Mouse (Mus musculus): ENCODE measurements around the gene Ndufb8. TPM values are rescaled to one million over a fixed set of nuclear protein-coding genes. Genes with fewer than 3 reads are reported as not detected.

Gene Ndufb8
- polyA plus RNA-seq, 1 experiment from 2014 or later: 616 TPM

- Histone ChIP-seq H3K4me3 (ENCODE audit: low read depth, low read length) (no peak overlapping the region), H3K9me3 (replicated peaks; ENCODE audit: control insufficient read depth, low read length) (0 out of 2 replicates have a peak, but pooled peaks cover 3% of the 10 kb centered on the region), H3K36me3 (ENCODE audit: control insufficient read depth, insufficient read depth, low read length) (peaks cover 16% of the 10 kb centered on the region), H3K27me3 (replicated peaks; ENCODE audit: control insufficient read depth, insufficient read depth, low read length) (peaks cover 20% of the 10 kb centered on the region), H3K9ac (ENCODE audit: low read length) (no peak overlapping the region), H3K4me2 (ENCODE audit: low read length) (peak overlapping the region; percentile 48; the same call in 1 of the 2 replicates), H3K4me1 (ENCODE audit: control insufficient read depth, insufficient read depth, low read length) (peaks cover 3% of the 10 kb centered on the region; the same call in 1 of the 2 replicates), H3K27ac (ENCODE audit: low read depth, low read length) (no peak overlapping the region)
- WGBS: 2% methylated on average over 13 of the region's 13 CpGs
- ATAC-seq (peak; percentile 52; the same call in 1 of the 2 replicates), DNase-seq (ENCODE audit: low spot score) (peak; percentile 91)
Measured at GRCm38 (mm10) chr19:44544775-44545174, 10.5 kb downstream of the Ndufb8 start.

GRCm38 (mm10) chr19:44544372-44544771, 10.9 kb downstream of the Ndufb8 start:
- H3K4me1 ChIP-seq (ENCODE audit: control insufficient read depth, insufficient read depth, low read length): peaks cover 3% of the 10 kb centered on the region; the same call in 1 of the 2 replicates
- WGBS: 52% methylated on average over 10 of the region's 10 CpGs
- no peak overlapping the region for H3K9ac ChIP-seq (ENCODE audit: low read length)
- peaks cover 12% of the 10 kb centered on the region for H3K36me3 ChIP-seq (ENCODE audit: control insufficient read depth, insufficient read depth, low read length)
- no peak overlapping the region for H3K4me2 ChIP-seq (ENCODE audit: low read length)
- H3K4me3 ChIP-seq (ENCODE audit: low read depth, low read length): no peak overlapping the region
- H3K9me3 ChIP-seq (replicated peaks; ENCODE audit: control insufficient read depth, low read length): 0 out of 2 replicates have a peak, but pooled peaks cover 3% of the 10 kb centered on the region
- ATAC-seq (no peak), DNase-seq (ENCODE audit: low spot score) (no peak)
- peaks cover 20% of the 10 kb centered on the region for H3K27me3 ChIP-seq (replicated peaks; ENCODE audit: control insufficient read depth, insufficient read depth, low read length)
- H3K27ac ChIP-seq (ENCODE audit: low read depth, low read length): no peak overlapping the region

GRCm38 (mm10) chr19:44542694-44543178, 12.5 kb downstream of the Ndufb8 start:
- DNase-seq (ENCODE audit: low spot score) (no peak), ATAC-seq (no peak)
- H3K4me2 ChIP-seq (ENCODE audit: low read length): no peak overlapping the region
- H3K9me3 ChIP-seq (replicated peaks; ENCODE audit: control insufficient read depth, low read length): 0 out of 2 replicates have a peak, but pooled peaks cover 3% of the 10 kb centered on the region
- WGBS: 89% methylated on average over 8 of the region's 8 CpGs
- H3K4me3 ChIP-seq (ENCODE audit: low read depth, low read length): no peak overlapping the region
- H3K4me1 ChIP-seq (ENCODE audit: control insufficient read depth, insufficient read depth, low read length): peaks cover 3% of the 10 kb centered on the region; the same call in 1 of the 2 replicates
- H3K9ac ChIP-seq (ENCODE audit: low read length): no peak overlapping the region
- H3K36me3 ChIP-seq (ENCODE audit: control insufficient read depth, insufficient read depth, low read length): no peaks in the 10 kb centered on the region
- no peak overlapping the region for H3K27ac ChIP-seq (ENCODE audit: low read depth, low read length)
- H3K27me3 ChIP-seq (replicated peaks; ENCODE audit: control insufficient read depth, insufficient read depth, low read length): peaks cover 20% of the 10 kb centered on the region

DNA sequence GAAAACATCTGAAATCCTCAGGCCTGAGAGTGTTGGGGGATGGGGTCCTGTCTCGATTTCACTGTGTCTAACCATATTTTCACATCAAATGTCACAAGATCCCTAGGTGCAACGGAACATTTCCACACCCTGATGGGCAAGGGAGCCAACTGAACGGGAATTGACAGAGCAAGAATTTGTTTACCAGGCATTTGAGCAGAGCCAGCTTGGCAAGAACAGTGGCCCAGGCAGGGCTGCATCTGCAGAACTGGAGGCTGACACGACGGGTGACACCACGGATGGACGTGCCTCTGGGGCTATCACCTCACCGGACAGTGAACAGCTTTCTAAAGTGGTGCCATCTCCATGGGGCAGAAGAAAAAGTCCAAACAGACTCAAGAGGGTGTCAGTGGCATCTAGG, 17.8 kb downstream of the Ndufb8 start:
- ATAC-seq (no peak), DNase-seq (ENCODE audit: low spot score) (no peak)
- Histone ChIP-seq H3K4me3 (ENCODE audit: low read depth, low read length) (no peak overlapping the region), H3K4me2 (ENCODE audit: low read length) (no peak overlapping the region), H3K9ac (ENCODE audit: low read length) (no peak overlapping the region), H3K4me1 (ENCODE audit: control insufficient read depth, insufficient read depth, low read length) (no peaks in the 10 kb centered on the region), H3K9me3 (replicated peaks; ENCODE audit: control insufficient read depth, low read length) (0 out of 2 replicates have a peak, but pooled peaks cover 3% of the 10 kb centered on the region), H3K27me3 (replicated peaks; ENCODE audit: control insufficient read depth, insufficient read depth, low read length) (no peaks in the 10 kb centered on the region), H3K36me3 (ENCODE audit: control insufficient read depth, insufficient read depth, low read length) (no peaks in the 10 kb centered on the region), H3K27ac (ENCODE audit: low read depth, low read length) (no peak overlapping the region)
- 88% methylated on average over 8 of the region's 8 CpGs for WGBS

DNA sequence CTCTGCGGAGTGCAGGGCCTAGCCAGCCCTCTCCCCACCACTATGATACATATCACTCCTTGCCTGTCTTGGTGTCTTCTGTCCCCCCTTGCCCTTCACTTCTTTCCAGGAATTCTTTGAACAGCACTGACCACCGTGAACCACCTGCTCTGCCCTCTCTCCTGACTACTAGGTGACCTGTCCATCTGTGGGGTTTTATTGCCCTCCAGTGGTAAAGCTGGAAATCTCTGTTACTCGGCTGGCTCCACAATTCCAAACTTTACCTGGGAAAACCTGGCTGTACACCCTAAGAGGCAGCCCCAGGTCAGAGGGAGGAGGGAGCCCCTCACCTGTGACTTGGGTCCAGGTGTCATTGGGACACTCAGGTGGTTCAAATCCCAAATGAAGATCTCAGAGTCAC, 19.9 kb downstream of the Ndufb8 start:
- WGBS: 20% methylated on average over 3 of the region's 3 CpGs
- no peak for ATAC-seq
- no peak for DNase-seq (ENCODE audit: low spot score)

DNA sequence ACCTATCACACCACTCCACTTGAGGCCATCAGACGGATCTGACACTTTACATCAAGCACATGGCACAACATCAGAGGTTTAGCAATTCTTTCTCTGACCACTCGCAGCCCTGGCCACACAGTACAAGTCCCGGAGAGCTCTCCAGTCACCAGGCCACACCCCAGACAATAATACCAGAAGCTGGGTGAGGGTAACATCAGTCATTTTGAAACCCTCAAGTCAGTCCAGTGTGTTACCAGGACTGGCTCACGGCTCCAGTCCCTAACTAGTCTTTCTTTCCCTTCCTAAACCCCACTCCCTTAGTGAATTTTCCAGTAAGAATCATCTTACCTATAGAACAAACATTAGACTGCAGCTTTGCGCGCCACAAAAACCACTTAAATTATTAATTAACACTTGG, 25.2 kb downstream of the Ndufb8 start:
- Histone ChIP-seq H3K27ac (ENCODE audit: low read depth, low read length) (no peak overlapping the region), H3K36me3 (ENCODE audit: control insufficient read depth, insufficient read depth, low read length) (no peaks in the 10 kb centered on the region), H3K9ac (ENCODE audit: low read length) (no peak overlapping the region), H3K9me3 (replicated peaks; ENCODE audit: control insufficient read depth, low read length) (no peaks in the 10 kb centered on the region), H3K27me3 (replicated peaks; ENCODE audit: control insufficient read depth, insufficient read depth, low read length) (peaks cover 3% of the 10 kb centered on the region; the same call in 1 of the 2 replicates), H3K4me2 (ENCODE audit: low read length) (no peak overlapping the region), H3K4me1 (ENCODE audit: control insufficient read depth, insufficient read depth, low read length) (no peaks in the 10 kb centered on the region), H3K4me3 (ENCODE audit: low read depth, low read length) (no peak overlapping the region)
- DNase-seq (ENCODE audit: low spot score) (no peak), ATAC-seq (no peak)
- WGBS: 85% methylated on average over 6 of the region's 6 CpGs

More for the DNA sequence above, 19.9 kb downstream of the Ndufb8 start:
- no peak overlapping the region for H3K27ac ChIP-seq (ENCODE audit: low read depth, low read length)
- no peaks in the 10 kb centered on the region for H3K4me1 ChIP-seq (ENCODE audit: control insufficient read depth, insufficient read depth, low read length)
- 0 out of 2 replicates have a peak, but pooled peaks cover 3% of the 10 kb centered on the region for H3K9me3 ChIP-seq (replicated peaks; ENCODE audit: control insufficient read depth, low read length)
- H3K36me3 ChIP-seq (ENCODE audit: control insufficient read depth, insufficient read depth, low read length): no peaks in the 10 kb centered on the region
- no peak overlapping the region for H3K4me3 ChIP-seq (ENCODE audit: low read depth, low read length)
- H3K4me2 ChIP-seq (ENCODE audit: low read length): no peak overlapping the region
- H3K27me3 ChIP-seq (replicated peaks; ENCODE audit: control insufficient read depth, insufficient read depth, low read length): no peaks in the 10 kb centered on the region; the same call in 1 of the 2 replicates
- no peak overlapping the region for H3K9ac ChIP-seq (ENCODE audit: low read length)

DNA sequence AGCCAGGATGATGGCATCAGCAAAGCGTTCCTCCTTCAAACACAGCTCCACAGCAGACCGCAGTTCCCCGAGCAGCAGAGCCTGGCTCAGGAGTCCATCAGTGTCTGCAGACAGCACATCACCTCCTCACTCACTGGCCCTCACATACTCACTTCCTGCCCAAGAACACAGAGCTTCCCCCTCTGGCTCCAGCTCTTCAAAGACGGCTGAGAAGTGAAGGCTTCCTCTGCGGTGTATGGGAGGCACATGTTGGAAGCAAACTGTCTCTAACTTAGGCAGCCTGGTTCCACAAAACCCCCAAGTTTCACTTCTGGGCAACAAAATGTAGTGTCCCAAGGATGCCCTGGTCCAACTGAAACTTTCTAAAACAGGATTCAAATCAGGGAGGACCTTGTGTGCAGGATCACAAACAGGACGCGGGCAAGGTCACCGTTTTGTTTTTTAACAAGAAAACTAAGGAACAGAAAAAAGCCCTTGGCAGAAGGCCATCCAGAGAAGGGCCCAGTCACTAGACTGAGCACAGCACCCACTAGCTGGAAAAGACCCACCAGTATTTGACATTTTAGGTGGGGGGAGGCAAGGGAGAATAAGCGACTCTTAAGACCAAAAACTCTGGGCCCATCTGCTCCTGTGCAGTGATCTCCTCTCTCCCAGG, 29.6 kb downstream of the Ndufb8 start:
- 88% methylated on average over 9 of the region's 9 CpGs for WGBS

DNA sequence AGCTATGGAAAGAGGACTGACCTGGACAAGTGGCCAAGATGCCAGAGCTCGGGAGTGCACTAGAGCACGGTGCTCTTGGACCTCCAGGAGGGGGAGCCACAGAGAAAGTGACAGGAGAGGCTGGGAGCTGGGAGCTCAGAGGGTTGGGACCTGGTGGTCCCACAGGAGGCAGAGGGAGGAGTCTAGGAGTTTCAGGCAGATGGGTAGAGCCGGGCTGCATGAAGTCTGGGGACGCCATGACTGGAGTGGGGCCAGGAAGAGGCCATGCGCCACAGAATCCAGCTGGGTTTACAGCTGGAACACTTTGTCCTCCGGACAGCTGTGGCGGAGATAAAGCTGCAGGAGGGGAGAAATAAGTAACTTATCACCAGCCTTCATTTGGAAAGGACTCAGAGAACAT, 36.1 kb downstream of the Ndufb8 start:
- peaks cover 6% of the 10 kb centered on the region for H3K4me1 ChIP-seq (ENCODE audit: control insufficient read depth, insufficient read depth, low read length)
- peaks cover 75% of the 10 kb centered on the region for H3K27me3 ChIP-seq (replicated peaks; ENCODE audit: control insufficient read depth, insufficient read depth, low read length)
- no peak for DNase-seq (ENCODE audit: low spot score)
- ATAC-seq: no peak
- no peak overlapping the region for H3K9ac ChIP-seq (ENCODE audit: low read length)
- no peak overlapping the region for H3K4me2 ChIP-seq (ENCODE audit: low read length)
- no peak overlapping the region for H3K27ac ChIP-seq (ENCODE audit: low read depth, low read length)
- H3K36me3 ChIP-seq (ENCODE audit: control insufficient read depth, insufficient read depth, low read length): no peaks in the 10 kb centered on the region
- no peaks in the 10 kb centered on the region for H3K9me3 ChIP-seq (replicated peaks; ENCODE audit: control insufficient read depth, low read length)
- no peak overlapping the region for H3K4me3 ChIP-seq (ENCODE audit: low read depth, low read length)
- 27% methylated on average over 7 of the region's 7 CpGs for WGBS

More for the DNA sequence above, 29.6 kb downstream of the Ndufb8 start:
- Histone ChIP-seq H3K9ac (ENCODE audit: low read length) (no peak overlapping the region), H3K4me1 (ENCODE audit: control insufficient read depth, insufficient read depth, low read length) (no peaks in the 10 kb centered on the region), H3K36me3 (ENCODE audit: control insufficient read depth, insufficient read depth, low read length) (no peaks in the 10 kb centered on the region), H3K27ac (ENCODE audit: low read depth, low read length) (no peak overlapping the region), H3K9me3 (replicated peaks; ENCODE audit: control insufficient read depth, low read length) (no peaks in the 10 kb centered on the region), H3K27me3 (replicated peaks; ENCODE audit: control insufficient read depth, insufficient read depth, low read length) (peaks cover 25% of the 10 kb centered on the region), H3K4me3 (ENCODE audit: low read depth, low read length) (no peak overlapping the region), H3K4me2 (ENCODE audit: low read length) (no peak overlapping the region)
- no peak for DNase-seq (ENCODE audit: low spot score)
- ATAC-seq: no peak
